Mouse (Mus musculus) CH12.LX (cell line): ENCODE measurements around the gene Scn3b. TPM values are rescaled to one million over a fixed set of nuclear protein-coding genes. Genes with fewer than 3 reads are reported as not detected.

Experiments used
- DNase-seq: peaks from one replicate; pipeline ENCODE4 v3.0.0-alpha.2; 2013; ENCODE audit errors: extremely low read depth
- H3K27ac ChIP-seq: 2 replicates; pipeline ENCODE4 v1.5.1; 2012; ENCODE audit warnings: low read depth, mild to moderate bottlenecking, control low read depth, moderate library complexity; ENCODE audit not compliant: insufficient read depth
- H3K27me3 ChIP-seq: replicated peaks from 2 replicates; pipeline ENCODE3; 2012; ENCODE audit warnings: inconsistent platforms
- H3K36me3 ChIP-seq, 2 experiments: replicated peaks in 1 of 2; 2 replicates each; pipeline versions ENCODE3 to v1.6.1; 2012; ENCODE audit warnings: inconsistent platforms in 1 of 2, low read length in 1 of 2, mild to moderate bottlenecking in 1 of 2, mixed read lengths in 1 of 2, moderate library complexity in 1 of 2; ENCODE audit not compliant: control insufficient read depth in 1 of 2, insufficient read depth in 1 of 2
- H3K4me1 ChIP-seq, 2 experiments: 2 replicates each; pipeline ENCODE4 v1.6.1; 2012; ENCODE audit warnings: inconsistent platforms in 1 of 2, moderate library complexity in 1 of 2; ENCODE audit not compliant: insufficient read depth in 2 of 2, control insufficient read depth in 1 of 2
- H3K4me2 ChIP-seq: 2 replicates; pipeline ENCODE4 v1.6.1; 2012; ENCODE audit warnings: low read depth, mild to moderate bottlenecking, control low read depth; ENCODE audit not compliant: poor library complexity, insufficient read depth, severe bottlenecking
- H3K4me3 ChIP-seq, 3 experiments: fragments of 150-350 bp in 1 of 3; sonication (generic) in 1 of 3; replicated peaks in 1 of 3; 2 replicates each; pipeline versions ENCODE3 to v1.5.1; 2011 to 2012; ENCODE audit warnings: low read depth in 2 of 3, low read length in 2 of 3, mild to moderate bottlenecking in 2 of 3, moderate library complexity in 2 of 3, control low read depth in 1 of 3, improper control_type of control experiment in 1 of 3, inconsistent platforms in 1 of 3, mixed read lengths in 1 of 3; ENCODE audit not compliant: poor library complexity in 1 of 3
- H3K79me2 ChIP-seq: replicated peaks from 2 replicates; pipeline ENCODE4 v1.6.1; 2012; ENCODE audit warnings: mild to moderate bottlenecking, moderate library complexity; ENCODE audit not compliant: control insufficient read depth, poor library complexity, insufficient read depth, severe bottlenecking; ENCODE audit errors: extremely low read depth
- H3K9ac ChIP-seq: 2 replicates; pipeline ENCODE4 v1.6.1; 2012; ENCODE audit warnings: low read depth, mild to moderate bottlenecking, control low read depth, moderate library complexity; ENCODE audit not compliant: insufficient read depth
- H3K9me3 ChIP-seq: replicated peaks from 2 replicates; pipeline ENCODE3; 2012; ENCODE audit warnings: low read length, inconsistent platforms, mixed read lengths
- BHLHE40 ChIP-seq: IDR thresholded peaks from 2 replicates; pipeline ENCODE4 v1.6.1; 2011; ENCODE audit warnings: mild to moderate bottlenecking, low read depth, low read length, improper control_type of control experiment
- CHD1 ChIP-seq: IDR thresholded peaks from 2 replicates; pipeline ENCODE4 v1.6.1; 2012; ENCODE audit warnings: low read depth, low read length, improper control_type of control experiment, inconsistent platforms
- CHD2 ChIP-seq: IDR thresholded peaks from 2 replicates; pipeline ENCODE4 v1.6.1; 2011; ENCODE audit warnings: low read length, improper control_type of control experiment
- CTCF ChIP-seq, 2 experiments: IDR thresholded peaks in 1 of 2; conservative IDR thresholded peaks in 1 of 2; 2 replicates each; pipeline ENCODE4 v1.5.1; 2011 to 2012; ENCODE audit warnings: low read depth in 2 of 2, low read length in 2 of 2, improper control_type of control experiment in 1 of 2, inconsistent platforms in 1 of 2, mild to moderate bottlenecking in 1 of 2, moderate library complexity in 1 of 2
- E2F4 ChIP-seq: IDR thresholded peaks from 2 replicates; pipeline ENCODE4 v1.6.1; 2011; ENCODE audit warnings: low read depth, low read length, improper control_type of control experiment; ENCODE audit not compliant: insufficient replicate concordance
- ELF1 ChIP-seq: IDR thresholded peaks from 2 replicates; pipeline ENCODE4 v1.6.1; 2014; ENCODE audit warnings: low read depth, mild to moderate bottlenecking, inconsistent platforms, low read length, improper control_type of control experiment
- ETS1 ChIP-seq: conservative IDR thresholded peaks from 2 replicates; pipeline ENCODE4 v1.6.1; 2012; ENCODE audit warnings: low read depth, mild to moderate bottlenecking, inconsistent platforms, low read length, improper control_type of control experiment, moderate library complexity
- JUN ChIP-seq: IDR thresholded peaks from 2 replicates; pipeline ENCODE4 v1.6.1; 2011; ENCODE audit warnings: low read depth, mild to moderate bottlenecking, low read length, improper control_type of control experiment, moderate library complexity; ENCODE audit not compliant: insufficient read depth
- JUND ChIP-seq: conservative IDR thresholded peaks from 2 replicates; pipeline ENCODE4 v1.6.1; 2011; ENCODE audit warnings: low read depth, low read length, improper control_type of control experiment
- KAT2A ChIP-seq: IDR thresholded peaks from 2 replicates; pipeline ENCODE4 v1.6.1; 2012; ENCODE audit warnings: low read length, improper control_type of control experiment, inconsistent platforms; ENCODE audit not compliant: insufficient replicate concordance
- MAZ ChIP-seq: IDR thresholded peaks from 2 replicates; pipeline ENCODE4 v1.6.1; 2012; ENCODE audit warnings: low read depth, mild to moderate bottlenecking, inconsistent platforms, low read length, improper control_type of control experiment, moderate library complexity
- MXI1 ChIP-seq: IDR thresholded peaks from 2 replicates; pipeline ENCODE4 v1.6.1; 2011; ENCODE audit warnings: mild to moderate bottlenecking, low read depth, low read length, improper control_type of control experiment
- NELFE ChIP-seq: IDR thresholded peaks from 2 replicates; pipeline ENCODE4 v1.6.1; 2011; ENCODE audit warnings: low read depth, low read length, improper control_type of control experiment
- NRF1 ChIP-seq: IDR thresholded peaks from 2 replicates; pipeline ENCODE4 v1.6.1; 2014; ENCODE audit warnings: low read depth, mild to moderate bottlenecking, inconsistent platforms, low read length, improper control_type of control experiment, moderate library complexity
- PAX5 ChIP-seq: IDR thresholded peaks from 2 replicates; pipeline ENCODE4 v1.6.1; 2012; ENCODE audit warnings: low read length, inconsistent platforms, mixed read lengths
- POLR2AphosphoS2 ChIP-seq: IDR thresholded peaks from 2 replicates; pipeline ENCODE4 v1.6.1; 2011; ENCODE audit warnings: low read depth, low read length, improper control_type of control experiment
- RAD21 ChIP-seq: IDR thresholded peaks from 2 replicates; pipeline ENCODE4 v1.6.1; 2011; ENCODE audit warnings: low read depth, mild to moderate bottlenecking, low read length, improper control_type of control experiment, moderate library complexity
- RCOR1 ChIP-seq: conservative IDR thresholded peaks from 2 replicates; pipeline ENCODE4 v1.6.1; 2012; ENCODE audit warnings: low read depth, mild to moderate bottlenecking, inconsistent platforms, low read length, improper control_type of control experiment
- SIN3A ChIP-seq: IDR thresholded peaks from 2 replicates; pipeline ENCODE4 v1.6.1; 2012; ENCODE audit warnings: low read length, improper control_type of control experiment, inconsistent platforms
- TCF12 ChIP-seq: IDR thresholded peaks from 2 replicates; pipeline ENCODE4 v1.6.1; 2014; ENCODE audit warnings: low read depth, mild to moderate bottlenecking, inconsistent platforms, low read length, improper control_type of control experiment
- USF1 ChIP-seq: IDR thresholded peaks from 2 replicates; pipeline ENCODE4 v1.6.1; 2014; ENCODE audit warnings: low read depth, mild to moderate bottlenecking, inconsistent platforms, low read length, improper control_type of control experiment
- ZNF384 ChIP-seq: IDR thresholded peaks from 2 replicates; pipeline ENCODE4 v1.6.1; 2012; ENCODE audit warnings: low read depth, low read length, improper control_type of control experiment, inconsistent platforms
- dilution Hi-C: fragments of 300-500 bp; cut with MboI; formaldehyde crosslinking; loops from 2 replicates; pipeline ENCODE4 v1.14.3; 2020; ENCODE audit warnings: low sequenced_read_pairs; ENCODE audit not compliant: extremely low pct_unique_long_range_greater_than_20kb, extremely low pct_ligation_motif_present
- in situ Hi-C: fragments of 300-500 bp; cut with MboI; formaldehyde crosslinking; loops from 3 replicates; pipeline ENCODE4 v1.14.3; 2019; ENCODE audit warnings: low sequenced_read_pairs, low pct_ligation_motif_present, low pct_unique_long_range_greater_than_20kb, mixed read lengths
- polyA plus RNA-seq: library from polyadenylated mRNA; unstranded; fragments of >175 nt; gene quantifications from 2 replicates; pipeline ENCODE4 v1.2.1, GENCODE M21; 2012; ENCODE audit warnings: low read depth; ENCODE audit not compliant: insufficient read length
- total RNA-seq, 2 experiments: library from RNA; depleted of rRNA; stranded (reverse); fragments of 300-350 nt in 1 of 2; fragments of >200 nt in 1 of 2; gene quantifications; 2 replicates each; pipeline ENCODE4 v1.2.3; 2012 to 2014

Scn3b gene
- total and polyA plus RNA-seq, 3 experiments = 0.08 to 0.34 TPM; not detected in 1

GRCm38 (mm10) chr9:40296251-40296650, 27.2 kb downstream of the Scn3b start:
- Histone ChIP-seq H3K9me3 (no peaks in the 10 kb centered on the region), H3K79me2 (no peaks in the 10 kb centered on the region), H3K27me3 (no peaks in the 10 kb centered on the region), H3K4me2 (no peak overlapping the region), H3K4me3 (no peak overlapping the region), H3K9ac (no peak overlapping the region), H3K4me1 (peaks cover 9 to 19% of the 10 kb centered on the region in 2 experiments)
- in situ Hi-C loops = no loop called here
- no peak for DNase-seq
- TF ChIP-seq CTCF (conservative IDR thresholded peaks at IDR 0.05 in 1 of 2, IDR thresholded peaks at IDR 0.05 in 1 of 2; ENCODE audit: low read depth in 2 of 2, low read length in 2 of 2) = no peak
- no peak for TF ChIP-seq POLR2AphosphoS2
- no peak for TF ChIP-seq USF1
- TF ChIP-seq ETS1 = no peak
- TF ChIP-seq KAT2A = no peak
- TF ChIP-seq JUN = no peak
- TF ChIP-seq ELF1 = no peak
- TF ChIP-seq, all 38 proteins: peak for 0
- H3K27ac ChIP-seq = no peak overlapping the region
- dilution Hi-C loops = no loop called here
- peaks cover 36 to 90% of the 10 kb centered on the region in 2 experiments for H3K36me3 ChIP-seq

DNA sequence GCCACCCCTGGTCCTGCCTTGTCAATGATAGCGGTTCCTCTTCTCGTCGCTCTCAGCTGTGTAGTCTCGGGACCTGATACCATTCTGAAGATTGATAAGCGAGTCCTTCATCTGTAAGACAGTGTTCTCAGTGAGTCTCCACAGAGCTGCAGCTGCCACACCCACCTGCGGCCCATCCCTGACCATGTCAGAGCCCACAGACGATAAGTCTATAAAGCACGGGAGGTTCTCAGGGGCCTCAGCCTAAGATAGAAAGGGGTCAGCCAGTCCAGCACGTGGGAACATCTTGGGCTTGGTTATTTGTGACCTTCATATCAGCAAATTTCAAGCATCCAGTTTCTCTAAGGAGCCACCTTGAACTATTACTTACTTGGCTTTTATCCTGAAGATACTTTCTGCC, 29.0 kb downstream of the Scn3b start:
- TF ChIP-seq MXI1 (no peak), E2F4 (no peak), MAZ (no peak), NRF1 (no peak), PAX5 (no peak), BHLHE40 (no peak), NELFE (no peak), CHD1 (no peak), RAD21 (no peak), ELF1 (no peak), JUND (no peak), RCOR1 (no peak), ZNF384 (no peak), KAT2A (no peak), TCF12 (no peak), SIN3A (no peak), JUN (no peak), CHD2 (no peak), CTCF (conservative IDR thresholded peaks at IDR 0.05 in 1 of 2, IDR thresholded peaks at IDR 0.05 in 1 of 2; ENCODE audit: low read depth in 2 of 2, low read length in 2 of 2) (no peak)
- H3K4me2 ChIP-seq = no peak overlapping the region
- no peak for DNase-seq
- in situ Hi-C loops = no loop called here
- no peak overlapping the region for H3K9ac ChIP-seq
- no peaks in the 10 kb centered on the region for H3K27me3 ChIP-seq
- H3K79me2 ChIP-seq = no peaks in the 10 kb centered on the region
- dilution Hi-C loops = no loop called here
- no peaks in the 10 kb centered on the region for H3K9me3 ChIP-seq
- H3K36me3 ChIP-seq = peaks cover 48 to 98% of the 10 kb centered on the region in 2 experiments
- H3K27ac ChIP-seq = no peak overlapping the region
- H3K4me3 ChIP-seq = no peak overlapping the region
- peaks cover 10 to 21% of the 10 kb centered on the region in 2 experiments for H3K4me1 ChIP-seq
